ENCODE assay signal across 21 mouse cellular contexts in the genomic region with DNA sequence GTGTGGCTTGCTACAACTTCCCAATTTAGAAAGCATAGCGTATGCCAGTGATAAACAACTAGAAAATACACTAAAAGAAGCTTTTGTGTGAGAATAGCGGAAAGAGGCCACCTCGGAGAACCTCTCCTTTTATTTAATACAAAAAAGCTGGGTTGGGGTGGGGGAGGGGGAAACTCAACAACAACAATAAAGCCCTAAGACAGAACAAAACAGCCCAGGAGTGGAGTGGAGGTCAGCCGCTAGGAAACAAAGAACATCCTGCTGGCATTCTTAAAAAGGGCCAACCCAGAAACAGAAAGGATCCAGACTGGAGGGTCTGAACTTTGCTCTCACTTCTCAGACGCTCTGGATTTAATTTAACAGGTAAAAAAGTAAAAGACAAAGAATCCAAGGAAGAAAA. TPM values are rescaled to one million over a fixed set of nuclear protein-coding genes. Genes with fewer than 3 reads are reported as not detected.
A peak's percentile ranks its signal among the peaks of the same experiment; 100 is the strongest.
DNase-seq lines count a peak whose midpoint lies in the region; ATAC-seq lines count a peak whose summit lies in the region.
"Had no signal": no experiment of that assay in that cellular context is flagged by ENCODE, and none has a peak within 500 bp of the region (broad histone marks: within the 10 kb centered on the region; RNA-seq: fewer than 3 reads in every experiment).

No protein-coding gene starts in this region.

- H3K4me2 ChIP-seq in forebrain, embryonic 11.5 days (ENCODE audit: low read depth, low read length, severe bottlenecking): no peak overlapping the region
- H3K4me2 ChIP-seq in forebrain, embryonic 16.5 days (ENCODE audit: low read length): no peak overlapping the region
- H3K4me2 ChIP-seq in neural tube, embryonic 11.5 days (ENCODE audit: low read depth): no peak overlapping the region
- H3K4me2 ChIP-seq: heart, embryonic 15.5 days; hindbrain, embryonic 15.5 days; liver, embryonic 13.5 days; neural tube, embryonic 15.5 days; stomach, embryonic 15.5 days had no signal

- H3K4me1 ChIP-seq in forebrain, embryonic 11.5 days (replicated peaks; ENCODE audit: control insufficient read depth, insufficient read depth, low read length): no peaks in the 10 kb centered on the region
- no peaks in the 10 kb centered on the region for H3K4me1 ChIP-seq in forebrain, embryonic 16.5 days (replicated peaks; ENCODE audit: control insufficient read depth, insufficient read depth, low read length)
- no peaks in the 10 kb centered on the region for H3K4me1 ChIP-seq in neural tube, embryonic 11.5 days (ENCODE audit: control insufficient read depth, insufficient read depth, low read length)
- H3K4me1 ChIP-seq: heart, embryonic 15.5 days; hindbrain, embryonic 15.5 days; liver, embryonic 13.5 days; megakaryocyte, embryonic 14.5 days; neural tube, embryonic 15.5 days; stomach, embryonic 15.5 days had no signal

- H3K4me3 ChIP-seq in forebrain, embryonic 11.5 days (ENCODE audit: low read depth, low read length): no peak overlapping the region
- no peak overlapping the region for H3K4me3 ChIP-seq in forebrain, embryonic 16.5 days (replicated peaks; ENCODE audit: low read length)
- H3K4me3 ChIP-seq in neural tube, embryonic 11.5 days (ENCODE audit: low read depth, low read length): no peak overlapping the region
- H3K4me3 ChIP-seq: heart, embryonic 15.5 days; hindbrain, embryonic 15.5 days; liver, embryonic 13.5 days; megakaryocyte, embryonic 14.5 days; neural tube, embryonic 15.5 days; stomach, embryonic 15.5 days had no signal

- peak; percentile 79 for ATAC-seq in forebrain, embryonic 11.5 days (replicated peaks; ENCODE audit: low FRiP score)
- ATAC-seq in forebrain, embryonic 16.5 days: no peak
- peak; percentile 61; the same call in 1 of the 2 replicates for ATAC-seq in neural tube, embryonic 11.5 days (ENCODE audit: insufficient read depth, low FRiP score, low TSS enrichment)
- no peak for ATAC-seq in megakaryocyte-erythroid progenitor cell, adult 5-6 weeks (replicated peaks; ENCODE audit: low FRiP score, low TSS enrichment, poor library complexity, severe bottlenecking)

- H3K36me3 ChIP-seq in forebrain, embryonic 11.5 days (ENCODE audit: control insufficient read depth, insufficient read depth, low read length): no peaks in the 10 kb centered on the region
- H3K36me3 ChIP-seq in forebrain, embryonic 16.5 days (ENCODE audit: control insufficient read depth, insufficient read depth): no peaks in the 10 kb centered on the region
- H3K36me3 ChIP-seq in neural tube, embryonic 11.5 days (ENCODE audit: control insufficient read depth, insufficient read depth, low read length): no peaks in the 10 kb centered on the region
- H3K36me3 ChIP-seq: heart, embryonic 15.5 days; hindbrain, embryonic 15.5 days; liver, embryonic 13.5 days; neural tube, embryonic 15.5 days; stomach, embryonic 15.5 days had no signal

- WGBS in forebrain, embryonic 11.5 days: 23% methylated on average over 5 of the region's 5 CpGs
- 14% methylated on average over 5 of the region's 5 CpGs for WGBS in forebrain, embryonic 16.5 days
- WGBS in neural tube, embryonic 11.5 days: 28% methylated on average over 5 of the region's 5 CpGs

- DNase-seq in forebrain, embryonic 11.5 days (ENCODE audit: low spot score): peak; percentile 53
- DNase-seq in neural tube, embryonic 11.5 days (ENCODE audit: low spot score): peak; percentile 49
- no peak for DNase-seq in neural tube, embryonic 10.5 days (ENCODE audit: extremely low spot score, low spot score)
- DNase-seq in forelimb bud, embryonic 11.5 days (ENCODE audit: low read depth, low spot score): peak; percentile 26
- no peak for DNase-seq in right cerebral cortex, postnatal 4 days
- no peak for DNase-seq in kidney, adult 8-10 months
- DNase-seq: adrenal gland, adult 2 months; cerebellum, adult 11-12 months; heart, adult 11 months; kidney, adult 9 months; liver, embryonic 13.5 days; right cerebral cortex, adult 18-20 months; spleen, adult 18-20 months had no signal

- H3K9ac ChIP-seq in forebrain, embryonic 11.5 days (ENCODE audit: low read length): no peak overlapping the region
- H3K9ac ChIP-seq in forebrain, embryonic 16.5 days (replicated peaks; ENCODE audit: low read depth, low read length): no peak overlapping the region
- no peak overlapping the region for H3K9ac ChIP-seq in neural tube, embryonic 11.5 days (ENCODE audit: low read length)
- H3K9ac ChIP-seq: heart, embryonic 15.5 days; hindbrain, embryonic 15.5 days; liver, embryonic 13.5 days; neural tube, embryonic 15.5 days; stomach, embryonic 15.5 days had no signal

- peak overlapping the region; percentile 55; the same call in 1 of the 2 replicates for H3K27ac ChIP-seq in forebrain, embryonic 11.5 days (ENCODE audit: low read depth, low read length)
- no peak overlapping the region for H3K27ac ChIP-seq in forebrain, embryonic 16.5 days (ENCODE audit: low read length)
- H3K27ac ChIP-seq in neural tube, embryonic 11.5 days (ENCODE audit: low read depth, low read length): no peak overlapping the region
- H3K27ac ChIP-seq: heart, embryonic 15.5 days; hindbrain, embryonic 15.5 days; liver, embryonic 13.5 days; neural tube, embryonic 15.5 days; stomach, embryonic 15.5 days had no signal

- H3K9me3 ChIP-seq in forebrain, embryonic 11.5 days (ENCODE audit: control insufficient read depth, low read length): no peaks in the 10 kb centered on the region
- no peaks in the 10 kb centered on the region for H3K9me3 ChIP-seq in forebrain, embryonic 16.5 days (ENCODE audit: control insufficient read depth, low read length)
- H3K9me3 ChIP-seq in neural tube, embryonic 11.5 days (ENCODE audit: control insufficient read depth, low read length): no peaks in the 10 kb centered on the region
- H3K9me3 ChIP-seq: heart, embryonic 15.5 days; hindbrain, embryonic 15.5 days; liver, embryonic 13.5 days; neural tube, embryonic 15.5 days; stomach, embryonic 15.5 days had no signal

- H3K27me3 ChIP-seq in forebrain, embryonic 11.5 days (ENCODE audit: control insufficient read depth, insufficient read depth, low read length): no peaks in the 10 kb centered on the region
- H3K27me3 ChIP-seq in forebrain, embryonic 16.5 days (replicated peaks; ENCODE audit: control insufficient read depth, insufficient read depth, low read length): no peaks in the 10 kb centered on the region
- H3K27me3 ChIP-seq in neural tube, embryonic 11.5 days (ENCODE audit: control insufficient read depth, insufficient read depth, low read length): no peaks in the 10 kb centered on the region
- H3K27me3 ChIP-seq: CH12.LX; heart, embryonic 15.5 days; hindbrain, embryonic 15.5 days; liver, embryonic 13.5 days; neural tube, embryonic 15.5 days; stomach, embryonic 15.5 days had no signal

RNA-seq across cellular contexts. Expression of a gene that starts 11.3 kb away (rescaled TPM):
- polyA plus RNA-seq in forebrain, embryonic 11.5 days (2014; fragmentation: Nextera tagmentation; extraction: Ambion mirVana): 6.3 and 6.6 TPM in 2 replicates
- 7.4 and 7.5 TPM in 2 replicates for polyA plus RNA-seq in forebrain, embryonic 16.5 days (2015; fragmentation: Nextera tagmentation; extraction: Ambion mirVana)
- polyA plus RNA-seq in neural tube, embryonic 11.5 days (2014; fragmentation: Nextera tagmentation; extraction: Ambion mirVana): 6.4 and 6.6 TPM in 2 replicates
- 0.30 TPM in 1 of 2 replicates, not detected in the other for total RNA-seq in megakaryocyte-erythroid progenitor cell, adult 5-6 weeks (2014; fragmentation: Nextera tagmentation)
- 0.05 and 0.34 TPM in 2 replicates for total RNA-seq in megakaryocyte-erythroid progenitor cell, adult 5-6 weeks (2017)

RNA-seq across cellular contexts. Expression of a gene that starts 42.7 kb away (rescaled TPM):
- 40.5 and 42.8 TPM in 2 replicates for polyA plus RNA-seq in forebrain, embryonic 11.5 days (2014; fragmentation: Nextera tagmentation; extraction: Ambion mirVana)
- 77.4 and 83.3 TPM in 2 replicates for polyA plus RNA-seq in forebrain, embryonic 16.5 days (2015; fragmentation: Nextera tagmentation; extraction: Ambion mirVana)
- 54.5 and 54.6 TPM in 2 replicates for polyA plus RNA-seq in neural tube, embryonic 11.5 days (2014; fragmentation: Nextera tagmentation; extraction: Ambion mirVana)
- 4.4 and 4.5 TPM in 2 replicates for total RNA-seq in megakaryocyte-erythroid progenitor cell, adult 5-6 weeks (2014; fragmentation: Nextera tagmentation)
- 10.6 and 19.0 TPM in 2 replicates for total RNA-seq in megakaryocyte-erythroid progenitor cell, adult 5-6 weeks (2017)

Comparison
In these comparisons a context has a peak if more than half of its experiments do, and no peak if none do; other contexts are left out.
1. ATAC-seq: peak in forebrain, embryonic 11.5 days (single experiment) and neural tube, embryonic 11.5 days (single experiment); none in forebrain, embryonic 16.5 days (single experiment) and megakaryocyte-erythroid progenitor cell, adult 5-6 weeks (single experiment).
2. DNase-seq: peak in forebrain, embryonic 11.5 days (single experiment), neural tube, embryonic 11.5 days (single experiment) and forelimb bud, embryonic 11.5 days (single experiment); none in neural tube, embryonic 10.5 days (single experiment), right cerebral cortex, postnatal 4 days (single experiment) and kidney, adult 8-10 months (0 of 2).